Mouse (Mus musculus): Measurements from ENCODE around the gene Utf1.

DNA sequence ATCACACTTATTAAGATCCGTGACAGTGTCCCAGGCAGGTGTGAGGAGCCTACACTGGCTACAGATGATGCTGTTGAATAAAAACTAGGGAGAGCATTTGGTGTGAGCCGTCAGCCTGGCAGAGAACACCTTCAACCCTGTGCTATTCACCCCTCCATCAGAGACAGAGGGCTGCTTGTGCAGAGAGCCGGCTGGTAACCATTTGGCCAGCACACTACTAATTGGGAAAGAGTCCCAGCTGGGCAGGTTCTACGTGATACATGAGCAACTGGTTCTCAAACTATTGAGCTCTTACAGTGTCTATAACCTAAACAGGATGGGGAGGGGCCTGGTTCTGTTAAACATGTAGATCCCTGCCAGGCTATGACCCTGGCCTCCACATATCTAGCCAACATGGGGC, 25.3 kb upstream of the Utf1 start:
- TF ChIP-seq POLR2A (IDR thresholded peaks at IDR 0.05; ENCODE audit: borderline replicate concordance, extremely low read depth, insufficient read depth, insufficient read length, poor library complexity, severe bottlenecking) (no peak), CTCF (IDR thresholded peaks at IDR 0.05; ENCODE audit: borderline replicate concordance, extremely low read depth, insufficient read depth, insufficient read length) (no peak)
